Mouse (Mus musculus) bone marrow, adult 2 months (tissue): ENCODE results near the gene Usp9x.

ENCODE experiments used
- CTCF ChIP-seq: fragments of 200-500 bp; IDR thresholded peaks from 2 replicates; pipeline ENCODE4 v1.5.1; 2011; ENCODE audit warnings: low read length, control low read depth; ENCODE audit not compliant: control insufficient read depth, insufficient read depth
- POLR2A ChIP-seq: fragments of 200-500 bp; IDR thresholded peaks from 2 replicates; pipeline ENCODE4 v1.6.1; 2011; ENCODE audit warnings: low read depth, mild to moderate bottlenecking, control low read depth, low read length, borderline replicate concordance; ENCODE audit not compliant: control insufficient read depth

- no peak for TF ChIP-seq POLR2A
- no peak for TF ChIP-seq CTCF
Measured at GRCm38 (mm10) chrX:13047631-13048345, 23.5 kb upstream of the Usp9x start.
